Mouse (Mus musculus) layer of hippocampus, postnatal 14 days (tissue): ENCODE results near the gene Defb41. TPM values are rescaled to one million over a fixed set of nuclear protein-coding genes. Genes with fewer than 3 reads are reported as not detected.
"Not testable (repeated sequence)": the region's sequence is repeated elsewhere in the genome, so short reads cannot be mapped to it uniquely, and the experiment has no call there.

Experiments used
- DNase-seq, 2 experiments: peaks; one replicate each; pipeline ENCODE4 v3.0.0; 2021 to 2022; ENCODE audit warnings: low spot score in 2 of 2, mixed read lengths in 1 of 2
- long read RNA-seq, 2 experiments: library from polyadenylated mRNA; stranded (forward); transcript quantifications; one replicate each; pipeline ENCODE4 v2.0.0; 2021
- total RNA-seq, 2 experiments: library from RNA; stranded (reverse); gene quantifications; 2 replicates each; pipeline ENCODE4 v1.2.3; 2021

Defb41 gene
- total RNA-seq, result not detected
- long read RNA-seq, experiment 1, result 0 reads
- long read RNA-seq, experiment 2, result 0 reads

- no peak for DNase-seq
Observed at GRCm38 (mm10) chr1:18265038-18265437, at the start of gene Defb41. Gene Defb41, minus strand, starts transcription at chr1:18265138.

- DNase-seq, result no peak
Observed at GRCm38 (mm10) chr1:18308474-18308829, 43.5 kb upstream of the Defb41 start.

- DNase-seq, result peak in 1 of 2 experiments; percentile 3
Observed at GRCm38 (mm10) chr1:18307545-18308473, 42.9 kb upstream of the Defb41 start.

GRCm38 (mm10) chr1:18292515-18292914, 27.6 kb upstream of the Defb41 start:
- DNase-seq, result peak in 1 of 2 experiments; percentile 24

GRCm38 (mm10) chr1:18288860-18289259, 23.9 kb upstream of the Defb41 start:
- no peak for DNase-seq

- no peak for DNase-seq
Observed at GRCm38 (mm10) chr1:18287371-18287770, 22.4 kb upstream of the Defb41 start.

GRCm38 (mm10) chr1:18271095-18271494, 6.2 kb upstream of the Defb41 start:
- no peak for DNase-seq

GRCm38 (mm10) chr1:18268845-18269244, 3.9 kb upstream of the Defb41 start:
- DNase-seq, result no peak

- not testable (repeated sequence) for DNase-seq
Observed at GRCm38 (mm10) chr1:18245801-18246580, 18.9 kb downstream of the Defb41 start.

GRCm38 (mm10) chr1:18237343-18237742, 27.6 kb downstream of the Defb41 start, which contains the start of gene Defb18:
Gene Defb18, minus strand, starts transcription at chr1:18237443.
- DNase-seq, result no peak

GRCm38 (mm10) chr1:18223385-18223945, 41.5 kb downstream of the Defb41 start:
- DNase-seq, result no peak

Other genes starting within 250 kb of the Defb41 start
- gene Crisp4, start 119.2 kb downstream of the Defb41 start, total RNA-seq, result not detected
- gene Defb18, start 27.7 kb downstream of the Defb41 start, total RNA-seq, result not detected